Mouse (Mus musculus): ENCODE measurements around the gene Mybpc3.

Mybpc3 gene

DNA sequence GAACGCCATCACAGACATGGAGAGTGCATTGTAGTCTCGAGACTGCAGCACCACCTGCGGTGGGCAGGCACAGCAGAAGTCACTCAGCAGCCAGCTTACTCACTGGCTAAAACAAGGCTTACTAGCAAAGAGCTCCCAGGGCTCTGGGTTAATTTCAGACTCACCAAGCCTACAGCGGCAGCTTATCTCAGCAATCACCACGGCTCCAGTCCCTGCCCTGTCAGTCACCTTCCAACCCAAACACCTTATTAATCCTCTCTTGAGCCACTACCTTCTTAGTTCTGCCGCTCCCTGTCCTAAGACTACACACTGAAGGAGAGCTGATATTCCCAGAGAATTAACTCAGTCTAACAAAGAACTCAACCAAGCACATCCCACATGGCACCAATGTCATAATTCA lies 58.3 kb downstream of the Mybpc3 start:
- no peak for DNase-seq

- DNase-seq, result no peak
Measured at GRCm38 (mm10) chr2:91179825-91180224, 61.9 kb downstream of the Mybpc3 start.

- no peak for DNase-seq
Measured at GRCm38 (mm10) chr2:91180706-91181105, 62.8 kb downstream of the Mybpc3 start.

DNA sequence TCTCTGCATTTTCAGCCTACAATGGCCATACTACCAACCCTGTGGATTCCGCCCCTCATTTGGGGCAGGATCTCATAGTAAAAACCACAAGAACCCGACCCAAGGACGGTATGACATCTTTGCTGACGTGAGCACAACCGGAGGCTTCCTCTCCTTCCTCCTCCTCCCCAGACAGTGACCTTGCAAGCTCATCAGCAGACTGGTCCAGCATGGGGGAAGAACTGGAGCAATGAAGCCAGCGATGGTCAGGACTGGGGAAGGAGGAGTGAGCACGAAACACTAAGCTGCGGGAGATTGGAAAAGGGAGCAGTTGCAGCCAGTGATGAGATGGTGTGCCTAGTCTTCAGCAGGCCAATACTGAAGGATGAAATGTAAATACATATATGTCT lies 64.1 kb downstream of the Mybpc3 start:
- DNase-seq, result no peak

- peak; percentile 83 to 89 for DNase-seq
Measured at GRCm38 (mm10) chr2:91182405-91183147, 64.6 kb downstream of the Mybpc3 start.

GRCm38 (mm10) chr2:91183148-91183513 lies 65.2 kb downstream of the Mybpc3 start:
- peak; percentile 95 to 97 for DNase-seq

DNA sequence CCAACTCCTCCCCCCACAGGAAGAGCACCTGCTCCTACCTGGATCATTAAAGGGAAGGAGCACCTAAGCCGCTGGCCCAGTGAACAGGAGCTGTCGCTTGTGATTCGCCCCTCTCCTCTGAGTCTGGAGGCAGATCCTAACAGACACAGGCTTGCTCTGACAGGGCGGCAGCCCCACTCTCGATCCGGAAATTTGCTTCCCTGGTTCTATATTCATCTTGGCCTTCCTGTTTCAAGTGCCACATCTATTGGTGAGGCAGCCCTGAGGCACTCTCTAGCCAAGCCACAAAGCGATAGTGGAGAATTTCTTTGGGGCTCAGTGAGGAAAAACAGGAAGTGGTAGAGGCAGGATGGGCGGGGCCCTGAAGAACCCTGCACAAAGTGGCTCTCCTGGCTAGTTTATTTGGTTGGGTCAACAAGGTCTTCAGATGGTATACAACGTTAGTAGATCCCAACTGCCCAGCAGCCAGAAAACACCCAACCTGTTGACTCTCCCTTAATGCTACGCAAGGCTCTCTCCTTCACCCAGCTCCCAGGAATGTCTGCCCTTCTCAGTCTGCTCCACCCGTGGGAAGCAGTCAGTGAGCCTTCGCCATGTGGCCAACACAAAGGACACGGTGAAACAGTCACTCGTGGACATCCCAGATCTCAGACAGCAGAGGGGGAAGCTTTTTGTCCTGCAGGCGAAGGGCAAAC lies 65.9 kb downstream of the Mybpc3 start, which contains the start of gene Madd:
Gene Madd, minus strand, starts transcription at position 127 of the 695 bp plus-strand sequence.
- peak in 1 of 2 experiments; percentile 31 for DNase-seq
